Mouse (Mus musculus) hindbrain, embryonic 13.5 days (tissue): ENCODE measurements around the gene Cd55. TPM values are rescaled to one million over a fixed set of nuclear protein-coding genes. Genes with fewer than 3 reads are reported as not detected.
A peak's percentile ranks its signal among the peaks of the same experiment; 100 is the strongest.

ENCODE experiments used
- ATAC-seq: fragments of 200-750 bp; cut with Nextera tagmentation; 2 replicates; pipeline ENCODE4 v1.8.0; 2017; ENCODE audit warnings: moderate TSS enrichment; ENCODE audit not compliant: low FRiP score
- H3K27ac ChIP-seq: fragments of 300-500 bp; sonication (generic); 2 replicates; pipeline ENCODE4 v1.5.1; 2015; ENCODE audit warnings: inconsistent platforms, mild to moderate bottlenecking, moderate library complexity
- H3K27me3 ChIP-seq: fragments of 300-500 bp; sonication (generic); 2 replicates; pipeline ENCODE4 v1.6.1; 2015; ENCODE audit warnings: mild to moderate bottlenecking, inconsistent platforms
- H3K36me3 ChIP-seq: fragments of 300-500 bp; sonication (generic); 2 replicates; pipeline ENCODE4 v1.6.1; 2015; ENCODE audit warnings: mild to moderate bottlenecking, inconsistent platforms
- H3K4me1 ChIP-seq: fragments of 300-500 bp; sonication (generic); replicated peaks from 2 replicates; pipeline ENCODE4 v1.6.1; 2015; ENCODE audit warnings: inconsistent platforms
- H3K4me2 ChIP-seq: fragments of 300-500 bp; sonication (generic); 2 replicates; pipeline ENCODE4 v1.6.1; 2015; ENCODE audit warnings: inconsistent platforms, mild to moderate bottlenecking, moderate library complexity
- H3K4me3 ChIP-seq: fragments of 300-500 bp; sonication (generic); 2 replicates; pipeline ENCODE4 v1.5.1; 2015; ENCODE audit warnings: mild to moderate bottlenecking, inconsistent platforms
- H3K9ac ChIP-seq: fragments of 300-500 bp; sonication (generic); 2 replicates; pipeline ENCODE4 v1.6.1; 2015; ENCODE audit warnings: mild to moderate bottlenecking, inconsistent platforms
- H3K9me3 ChIP-seq: fragments of 300-500 bp; sonication (generic); 2 replicates; pipeline ENCODE4 v1.6.1; 2016; ENCODE audit warnings: inconsistent platforms
- WGBS: fragments of 180-500 bp; shearing (Covaris S2); methylation state at CpG from one replicate; pipeline ENCODE4 v1.1.7; 2015; 5-methylcytosine and 5-hydroxymethylcytosine counted together
- polyA plus RNA-seq: library from polyadenylated mRNA; unstranded; fragments of >200 nt; fragmentation: Nextera tagmentation; extraction: Ambion mirVana; gene quantifications from 2 replicates; pipeline ENCODE4 v1.2.1, GENCODE M21; 2015

The Cd55 gene
- 7.1 and 8.1 TPM in 2 replicates for polyA plus RNA-seq

GRCm38 (mm10) chr1:130462084-130462861, at the start of gene Cd55:
Cd55 (minus strand) TSS chr1:130462744.
- H3K27me3 ChIP-seq = 0 out of 2 replicates have a peak, but pooled peaks cover 2% of the 10 kb centered on the region
- H3K4me1 ChIP-seq = no peaks in the 10 kb centered on the region; the same call in 1 of the 2 replicates
- no peaks in the 10 kb centered on the region for H3K9me3 ChIP-seq
- H3K9ac ChIP-seq = peak within 1 kb of the TSS; percentile 83
- H3K4me3 ChIP-seq = peak within 1 kb of the TSS; percentile 75
- H3K36me3 ChIP-seq = no peaks in the 10 kb centered on the region
- ATAC-seq = peak; percentile 98
- peak within 1 kb of the TSS; percentile 75 for H3K4me2 ChIP-seq
- peak within 1 kb of the TSS; percentile 83 for H3K27ac ChIP-seq
- WGBS = under 1% methylated on average over 43 of the region's 45 CpGs

GRCm38 (mm10) chr1:130511823-130512370, 49.4 kb upstream of the Cd55 start:
- 90% methylated on average over 3 of the region's 3 CpGs for WGBS
- Histone ChIP-seq H3K4me2 (no peak overlapping the region), H3K9ac (no peak overlapping the region), H3K4me3 (no peak overlapping the region), H3K27me3 (no peaks in the 10 kb centered on the region), H3K27ac (no peak overlapping the region), H3K9me3 (no peaks in the 10 kb centered on the region), H3K36me3 (no peaks in the 10 kb centered on the region), H3K4me1 (no peaks in the 10 kb centered on the region)
- no peak for ATAC-seq

- H3K9ac ChIP-seq = no peak overlapping the region
- no peaks in the 10 kb centered on the region for H3K36me3 ChIP-seq
- H3K9me3 ChIP-seq = no peaks in the 10 kb centered on the region
- H3K27me3 ChIP-seq = no peaks in the 10 kb centered on the region
- no peak overlapping the region for H3K4me2 ChIP-seq
- no peak overlapping the region for H3K4me3 ChIP-seq
- 61% methylated on average over 2 of the region's 2 CpGs for WGBS
- ATAC-seq = no peak
- no peak overlapping the region for H3K27ac ChIP-seq
- no peaks in the 10 kb centered on the region for H3K4me1 ChIP-seq
These were observed 46.4 kb upstream of the Cd55 start for GRCm38 (mm10) chr1:130508957-130509350.

- 71% methylated on average over 6 of the region's 6 CpGs for WGBS
- Histone ChIP-seq H3K9ac (no peak overlapping the region), H3K4me1 (no peaks in the 10 kb centered on the region), H3K36me3 (no peaks in the 10 kb centered on the region), H3K9me3 (no peaks in the 10 kb centered on the region), H3K27ac (no peak overlapping the region), H3K4me2 (no peak overlapping the region), H3K27me3 (no peaks in the 10 kb centered on the region), H3K4me3 (no peak overlapping the region)
- ATAC-seq = no peak
These were observed 45.7 kb upstream of the Cd55 start for GRCm38 (mm10) chr1:130508030-130508956.

GRCm38 (mm10) chr1:130507408-130507807, 44.9 kb upstream of the Cd55 start:
- no peak overlapping the region for H3K27ac ChIP-seq
- H3K4me3 ChIP-seq = no peak overlapping the region
- ATAC-seq = no peak
- H3K27me3 ChIP-seq = no peaks in the 10 kb centered on the region
- no peaks in the 10 kb centered on the region for H3K4me1 ChIP-seq
- H3K9ac ChIP-seq = no peak overlapping the region
- WGBS = 75% methylated on average over 2 of the region's 2 CpGs
- no peaks in the 10 kb centered on the region for H3K9me3 ChIP-seq
- no peak overlapping the region for H3K4me2 ChIP-seq
- H3K36me3 ChIP-seq = no peaks in the 10 kb centered on the region

GRCm38 (mm10) chr1:130499962-130500361, 37.4 kb upstream of the Cd55 start:
- WGBS = 79% methylated on average over 2 of the region's 2 CpGs
- H3K9ac ChIP-seq = no peak overlapping the region
- no peak overlapping the region for H3K27ac ChIP-seq
- no peaks in the 10 kb centered on the region for H3K9me3 ChIP-seq
- no peak overlapping the region for H3K4me3 ChIP-seq
- H3K27me3 ChIP-seq = no peaks in the 10 kb centered on the region
- no peak for ATAC-seq
- no peaks in the 10 kb centered on the region for H3K4me1 ChIP-seq
- no peak overlapping the region for H3K4me2 ChIP-seq
- H3K36me3 ChIP-seq = no peaks in the 10 kb centered on the region

- Histone ChIP-seq H3K27me3 (no peaks in the 10 kb centered on the region), H3K4me1 (no peaks in the 10 kb centered on the region), H3K4me2 (no peak overlapping the region), H3K9ac (no peak overlapping the region), H3K9me3 (no peaks in the 10 kb centered on the region), H3K36me3 (no peaks in the 10 kb centered on the region), H3K27ac (no peak overlapping the region), H3K4me3 (no peak overlapping the region)
- no peak for ATAC-seq
These were observed 35.8 kb upstream of the Cd55 start for GRCm38 (mm10) chr1:130498331-130498730.

- ATAC-seq = no peak
- Histone ChIP-seq H3K4me1 (no peaks in the 10 kb centered on the region), H3K27me3 (no peaks in the 10 kb centered on the region), H3K36me3 (no peaks in the 10 kb centered on the region), H3K4me3 (no peak overlapping the region), H3K9ac (no peak overlapping the region), H3K4me2 (no peak overlapping the region), H3K9me3 (no peaks in the 10 kb centered on the region), H3K27ac (no peak overlapping the region)
- 84% methylated on average over 10 of the region's 10 CpGs for WGBS
These were observed 24.4 kb upstream of the Cd55 start for GRCm38 (mm10) chr1:130486816-130487545.

GRCm38 (mm10) chr1:130485828-130486620, 23.5 kb upstream of the Cd55 start:
- H3K27ac ChIP-seq = no peak overlapping the region
- H3K27me3 ChIP-seq = no peaks in the 10 kb centered on the region
- H3K36me3 ChIP-seq = no peaks in the 10 kb centered on the region
- 87% methylated on average over 10 of the region's 10 CpGs for WGBS
- H3K4me3 ChIP-seq = no peak overlapping the region
- no peaks in the 10 kb centered on the region for H3K9me3 ChIP-seq
- no peak for ATAC-seq
- no peak overlapping the region for H3K4me2 ChIP-seq
- H3K9ac ChIP-seq = no peak overlapping the region
- no peaks in the 10 kb centered on the region for H3K4me1 ChIP-seq

- H3K4me2 ChIP-seq = no peak overlapping the region
- H3K27ac ChIP-seq = no peak overlapping the region
- no peaks in the 10 kb centered on the region for H3K27me3 ChIP-seq
- no peaks in the 10 kb centered on the region for H3K9me3 ChIP-seq
- H3K36me3 ChIP-seq = no peaks in the 10 kb centered on the region
- ATAC-seq = no peak
- 81% methylated on average over 2 of the region's 2 CpGs for WGBS
- no peak overlapping the region for H3K9ac ChIP-seq
- H3K4me1 ChIP-seq = no peaks in the 10 kb centered on the region
- no peak overlapping the region for H3K4me3 ChIP-seq
These were observed 22.8 kb upstream of the Cd55 start for GRCm38 (mm10) chr1:130485376-130485775.

- Histone ChIP-seq H3K9ac (no peak overlapping the region), H3K27me3 (no peaks in the 10 kb centered on the region), H3K36me3 (no peaks in the 10 kb centered on the region), H3K27ac (no peak overlapping the region), H3K4me3 (no peak overlapping the region), H3K9me3 (no peaks in the 10 kb centered on the region), H3K4me2 (no peak overlapping the region), H3K4me1 (no peaks in the 10 kb centered on the region)
- WGBS = 95% methylated on average over 6 of the region's 6 CpGs
- ATAC-seq = no peak
These were observed 12.4 kb upstream of the Cd55 start for GRCm38 (mm10) chr1:130474936-130475335.
